Mouse (Mus musculus) CD4-positive naive resting alpha-beta T cell, adult 57 days (primary cell): Measurements from ENCODE around the gene Gm8005. TPM values are rescaled to one million over a fixed set of nuclear protein-coding genes. Genes with fewer than 3 reads are reported as not detected.

Experiments used
- total RNA-seq: library from RNA; stranded (reverse); gene quantifications from one replicate; pipeline ENCODE4 v1.2.4, GENCODE M21; 2023

Gene Gm8005
- total RNA-seq = not detected

GRCm38 (mm10) chr14:42439573-42439972 is at the start of gene Gm8005:
Gene Gm8005 (minus strand): TSS chr14:42439673.

GRCm38 (mm10) chr14:42463581-42463980 is 24.1 kb upstream of the Gm8005 start, which contains the start of gene Gm8011:
Gene Gm8011 (plus strand): TSS chr14:42463881.

Other genes starting within 250 kb of the Gm8005 start
- gene Gm3573, start 248.9 kb downstream of the Gm8005 start, total RNA-seq = not detected
- gene Gm17026, start 179.6 kb downstream of the Gm8005 start, total RNA-seq = not detected
- gene Gm9611, start 142.3 kb downstream of the Gm8005 start, total RNA-seq = not detected
- gene Gm7995, start 129.5 kb downstream of the Gm8005 start, total RNA-seq = not detected
- gene Gm8011, start 24.2 kb upstream of the Gm8005 start, total RNA-seq = not detected
- gene Gm8020, start 62.7 kb upstream of the Gm8005 start, total RNA-seq = not detected
- not detected for gene Gm8024, start 84.6 kb upstream of the Gm8005 start, total RNA-seq
- gene Gm17124, start 160.2 kb upstream of the Gm8005 start, total RNA-seq = not detected
- not detected for gene Gm3633, start 202.2 kb upstream of the Gm8005 start, total RNA-seq
- gene Gm10378, start 216.3 kb upstream of the Gm8005 start, total RNA-seq = not detected